27 mouse cellular contexts compared by ENCODE assay signal in genomic region chr10:96905098-96905809, GRCm38 (mm10).
DNase-seq lines count a peak whose midpoint lies in the region; ATAC-seq lines count a peak whose summit lies in the region.
"Had no signal": no experiment of that assay in that cellular context is flagged by ENCODE, and none has a peak within 500 bp of the region (broad histone marks: within the 10 kb centered on the region; RNA-seq: fewer than 3 reads in every experiment).

No protein-coding gene starts in this region.

- H3K27me3 ChIP-seq in heart, embryonic 10.5 days (ENCODE audit: insufficient read depth, poor library complexity, severe bottlenecking) = no peaks in the 10 kb centered on the region
- H3K27me3 ChIP-seq in heart, embryonic 14.5 days (ENCODE audit: control insufficient read depth, insufficient read depth, low read length) = no peaks in the 10 kb centered on the region
- H3K27me3 ChIP-seq in midbrain, embryonic 15.5 days (replicated peaks) = no peaks in the 10 kb centered on the region
- H3K27me3 ChIP-seq: CH12.LX, Patski had no signal

- no peaks in the 10 kb centered on the region for H3K9me3 ChIP-seq in heart, embryonic 10.5 days
- no peaks in the 10 kb centered on the region for H3K9me3 ChIP-seq in heart, embryonic 14.5 days (ENCODE audit: control insufficient read depth, low read length)
- H3K9me3 ChIP-seq in midbrain, embryonic 15.5 days = no peaks in the 10 kb centered on the region

- DNase-seq in heart, adult 8-10 months (ENCODE audit: low spot score) = peak; percentile 7
- no peak for DNase-seq in heart, embryonic 10.5 days (ENCODE audit: low spot score)
- DNase-seq in heart, postnatal 4 days = no peak
- DNase-seq in gonadal fat pad, adult 2 months (ENCODE audit: low read depth) = peak; percentile 24
- DNase-seq in heart, postnatal 10 days = peak; percentile 22 to 30
- DNase-seq in layer of hippocampus, adult 9-10 months (ENCODE audit: low spot score) = no peak
- DNase-seq: adrenal gland, postnatal 10 days; adrenal gland, postnatal 36 days; B cell, adult 2 months; cerebellum, adult 18-20 months; cerebellum, adult 9-10 months; cerebellum, postnatal 14 days; forebrain, postnatal 0 days; gastrocnemius, adult 2 months; gastrocnemius, postnatal 14 days; kidney, adult 18-20 months; kidney, adult 9 months had no signal

- peak; percentile 79 for ATAC-seq in heart, embryonic 14.5 days (ENCODE audit: insufficient number of reproducible peaks, insufficient read depth, low FRiP score, low read depth)
- ATAC-seq in midbrain, embryonic 15.5 days (replicated peaks) = no peak
- ATAC-seq: forebrain, embryonic 14.5 days; forebrain, postnatal 0 days; hindbrain, postnatal 0 days; inflammation-experienced regulatory T-cells, adult 6 months; intestine, embryonic 16.5 days; Patski had no signal

- no peak overlapping the region for H3K9ac ChIP-seq in heart, embryonic 14.5 days (ENCODE audit: low read length)
- H3K9ac ChIP-seq in midbrain, embryonic 15.5 days = no peak overlapping the region
- H3K9ac ChIP-seq: forebrain, postnatal 0 days; hindbrain, embryonic 14.5 days had no signal

- H3K36me3 ChIP-seq in heart, embryonic 10.5 days = no peaks in the 10 kb centered on the region
- no peaks in the 10 kb centered on the region for H3K36me3 ChIP-seq in heart, embryonic 14.5 days (ENCODE audit: control insufficient read depth, insufficient read depth, low read length)
- H3K36me3 ChIP-seq in midbrain, embryonic 15.5 days (replicated peaks) = no peaks in the 10 kb centered on the region
- H3K36me3 ChIP-seq: G1E had no signal

- H3K4me1 ChIP-seq in heart, embryonic 10.5 days = no peaks in the 10 kb centered on the region
- peaks cover 3 to 8% of the 10 kb centered on the region in 2 experiments; a peak in 2 of 4 replicates for H3K4me1 ChIP-seq in heart, embryonic 14.5 days (ENCODE audit: control insufficient read depth in 2 of 2, insufficient read depth in 2 of 2, low read length in 2 of 2)
- H3K4me1 ChIP-seq in midbrain, embryonic 15.5 days = no peaks in the 10 kb centered on the region

- H3K27ac ChIP-seq in heart, embryonic 10.5 days = no peak overlapping the region
- peak overlapping the region; percentile 84 to 85 for H3K27ac ChIP-seq in heart, embryonic 14.5 days (replicated peaks in 1 of 2; ENCODE audit: control insufficient read depth in 1 of 2, insufficient read depth in 1 of 2, low read depth in 2 of 2, low read length in 2 of 2)
- H3K27ac ChIP-seq in midbrain, embryonic 15.5 days = no peak overlapping the region
- H3K27ac ChIP-seq: gastrocnemius, adult 2 months; hindbrain, embryonic 14.5 days; hindbrain, postnatal 0 days had no signal

- WGBS in heart, embryonic 10.5 days = 75% methylated on average over 4 of the region's 4 CpGs
- 28% methylated on average over 4 of the region's 4 CpGs for WGBS in heart, embryonic 14.5 days
- WGBS in midbrain, embryonic 15.5 days = 90% methylated on average over 4 of the region's 4 CpGs

- intact Hi-C loops in heart, postnatal 10 days (cut with DNase I) = no loop called here

- 0 out of 2 replicates have a peak overlapping the region, but pooled peaks have one; percentile 23 for H3K4me2 ChIP-seq in heart, embryonic 14.5 days (ENCODE audit: low read length)
- H3K4me2 ChIP-seq in midbrain, embryonic 15.5 days = no peak overlapping the region
- H3K4me2 ChIP-seq: hindbrain, embryonic 14.5 days had no signal

- H3K4me3 ChIP-seq in heart, embryonic 10.5 days = no peak overlapping the region
- no peak overlapping the region for H3K4me3 ChIP-seq in heart, embryonic 14.5 days (ENCODE audit: control insufficient read depth in 1 of 2, insufficient read depth in 1 of 2, low read depth in 1 of 2, low read length in 2 of 2)
- no peak overlapping the region for H3K4me3 ChIP-seq in midbrain, embryonic 15.5 days
- H3K4me3 ChIP-seq: gastrocnemius, adult 2 months had no signal

Comparison
In these comparisons a context has a peak if more than half of its experiments do, and no peak if none do; other contexts are left out.
1. DNase-seq: peak in heart, adult 8-10 months (single experiment), gonadal fat pad, adult 2 months (single experiment) and heart, postnatal 10 days (2 of 2); none in heart, embryonic 10.5 days (single experiment), heart, postnatal 4 days (single experiment) and layer of hippocampus, adult 9-10 months (single experiment).
2. H3K27ac ChIP-seq: peak in heart, embryonic 14.5 days (2 of 2); none in heart, embryonic 10.5 days (single experiment) and midbrain, embryonic 15.5 days (single experiment).